Mouse (Mus musculus): Measurements from ENCODE around the gene Ube2g2. TPM values are rescaled to one million over a fixed set of nuclear protein-coding genes. Genes with fewer than 3 reads are reported as not detected.

Ube2g2 gene
- polyA plus RNA-seq, 1 experiment from 2014 or later, result 65.0 TPM

GRCm38 (mm10) chr10:77589117-77589516 lies 33.0 kb upstream of the Ube2g2 start:
- Histone ChIP-seq H3K36me3 (peaks cover 28% of the 10 kb centered on the region), H3K4me2 (replicated peaks) (no peak overlapping the region; the same call in 1 of the 2 replicates), H3K27me3 (replicated peaks) (no peaks in the 10 kb centered on the region), H3K9ac (no peak overlapping the region), H3K4me3 (replicated peaks) (no peak overlapping the region), H3K4me1 (replicated peaks) (peaks cover 38% of the 10 kb centered on the region), H3K9me3 (no peaks in the 10 kb centered on the region), H3K27ac (no peak overlapping the region)
- WGBS, result 81% methylated on average over 7 of the region's 7 CpGs
- ATAC-seq, result no peak

DNA sequence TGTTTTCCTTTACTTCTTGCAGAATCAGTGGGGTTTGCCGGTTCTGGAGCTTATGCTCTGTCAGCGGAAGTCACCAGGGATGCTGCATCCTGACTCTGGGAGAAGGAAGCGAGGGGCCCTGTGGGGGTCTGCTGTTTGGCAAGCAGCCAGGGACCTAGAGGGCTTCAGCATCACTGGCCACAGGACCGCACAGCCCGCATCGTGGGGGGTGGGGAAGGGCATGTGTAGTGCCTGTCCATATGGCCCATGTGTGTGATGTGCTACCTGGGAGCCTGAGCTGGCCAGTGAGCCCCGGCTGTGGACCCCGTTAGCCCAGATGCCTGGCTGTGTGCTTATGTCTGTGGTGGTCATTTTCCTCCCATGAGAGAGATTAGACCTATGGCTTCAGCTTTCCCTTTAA lies 32.3 kb upstream of the Ube2g2 start:
- Histone ChIP-seq H3K9me3 (no peaks in the 10 kb centered on the region), H3K27ac (no peak overlapping the region), H3K4me1 (replicated peaks) (peaks cover 38% of the 10 kb centered on the region), H3K9ac (no peak overlapping the region), H3K4me3 (replicated peaks) (no peak overlapping the region), H3K4me2 (replicated peaks) (no peak overlapping the region; the same call in 1 of the 2 replicates), H3K27me3 (replicated peaks) (no peaks in the 10 kb centered on the region), H3K36me3 (peaks cover 31% of the 10 kb centered on the region)
- WGBS, result 60% methylated on average over 8 of the region's 8 CpGs
- ATAC-seq, result no peak

DNA sequence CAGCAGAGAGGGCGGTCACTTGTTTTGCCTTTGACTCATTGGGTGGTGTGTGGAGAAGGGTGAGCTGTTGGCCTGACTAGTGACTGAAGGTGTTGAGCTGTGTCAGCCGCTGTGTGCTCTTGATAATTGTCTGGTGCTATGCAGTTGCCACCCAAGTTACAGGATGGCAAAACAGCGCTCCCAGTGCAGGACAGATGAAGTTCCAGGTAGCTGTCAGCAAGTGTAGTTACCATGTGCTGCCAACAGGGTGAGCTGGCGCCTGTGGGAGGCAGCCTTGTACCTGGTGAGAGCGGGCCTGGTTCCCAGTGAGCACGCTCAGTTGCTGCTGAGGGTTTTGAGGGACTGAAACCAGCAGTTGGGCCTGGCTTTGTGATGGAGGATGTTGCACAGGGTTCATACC lies 31.3 kb upstream of the Ube2g2 start:
- no peaks in the 10 kb centered on the region for H3K27me3 ChIP-seq (replicated peaks)
- peaks cover 39% of the 10 kb centered on the region for H3K36me3 ChIP-seq
- H3K9ac ChIP-seq, result no peak overlapping the region
- peak; percentile 65 for ATAC-seq
- WGBS, result 45% methylated on average over 6 of the region's 6 CpGs
- H3K27ac ChIP-seq, result no peak overlapping the region; the same call in 1 of the 2 replicates
- peaks cover 34% of the 10 kb centered on the region for H3K4me1 ChIP-seq (replicated peaks)
- H3K9me3 ChIP-seq, result no peaks in the 10 kb centered on the region
- no peak overlapping the region for H3K4me2 ChIP-seq (replicated peaks)
- no peak overlapping the region for H3K4me3 ChIP-seq (replicated peaks)

GRCm38 (mm10) chr10:77591546-77591945 lies 30.5 kb upstream of the Ube2g2 start:
- H3K4me2 ChIP-seq (replicated peaks), result no peak overlapping the region
- H3K27me3 ChIP-seq (replicated peaks), result no peaks in the 10 kb centered on the region
- no peak overlapping the region for H3K27ac ChIP-seq
- H3K9me3 ChIP-seq, result no peaks in the 10 kb centered on the region
- 85% methylated on average over 6 of the region's 6 CpGs for WGBS
- no peak overlapping the region for H3K4me3 ChIP-seq (replicated peaks)
- peaks cover 28% of the 10 kb centered on the region for H3K4me1 ChIP-seq (replicated peaks)
- peaks cover 42% of the 10 kb centered on the region for H3K36me3 ChIP-seq
- no peak overlapping the region for H3K9ac ChIP-seq
- no peak for ATAC-seq

GRCm38 (mm10) chr10:77596060-77596459 lies 26.0 kb upstream of the Ube2g2 start:
- Histone ChIP-seq H3K4me3 (replicated peaks) (no peak overlapping the region), H3K4me1 (replicated peaks) (no peaks in the 10 kb centered on the region), H3K9me3 (no peaks in the 10 kb centered on the region), H3K4me2 (replicated peaks) (no peak overlapping the region), H3K27ac (no peak overlapping the region), H3K36me3 (peaks cover 49% of the 10 kb centered on the region), H3K9ac (no peak overlapping the region), H3K27me3 (replicated peaks) (no peaks in the 10 kb centered on the region)
- WGBS, result 90% methylated on average over 2 of the region's 2 CpGs
- no peak for ATAC-seq

- Histone ChIP-seq H3K27ac (no peak overlapping the region), H3K9ac (no peak overlapping the region), H3K9me3 (no peaks in the 10 kb centered on the region), H3K36me3 (peaks cover 3% of the 10 kb centered on the region; the same call in 1 of the 2 replicates), H3K27me3 (replicated peaks) (no peaks in the 10 kb centered on the region), H3K4me1 (replicated peaks) (0 out of 2 replicates have a peak, but pooled peaks cover 11% of the 10 kb centered on the region), H3K4me3 (replicated peaks) (no peak overlapping the region), H3K4me2 (replicated peaks) (no peak overlapping the region)
- no peak for ATAC-seq
- 66% methylated on average over 4 of the region's 4 CpGs for WGBS
These were observed 19.1 kb upstream of the Ube2g2 start for GRCm38 (mm10) chr10:77603021-77603420.

- Histone ChIP-seq H3K4me3 (replicated peaks) (no peak overlapping the region), H3K4me2 (replicated peaks) (no peak overlapping the region), H3K9me3 (no peaks in the 10 kb centered on the region), H3K27ac (no peak overlapping the region), H3K36me3 (0 out of 2 replicates have a peak, but pooled peaks cover 4% of the 10 kb centered on the region), H3K4me1 (replicated peaks) (0 out of 2 replicates have a peak, but pooled peaks cover 11% of the 10 kb centered on the region), H3K9ac (no peak overlapping the region), H3K27me3 (replicated peaks) (no peaks in the 10 kb centered on the region)
- 85% methylated on average over 6 of the region's 6 CpGs for WGBS
- ATAC-seq, result no peak
These were observed 18.0 kb upstream of the Ube2g2 start for GRCm38 (mm10) chr10:77604111-77604510.

GRCm38 (mm10) chr10:77604958-77605357 lies 17.1 kb upstream of the Ube2g2 start:
- Histone ChIP-seq H3K9ac (no peak overlapping the region), H3K27me3 (replicated peaks) (no peaks in the 10 kb centered on the region), H3K4me1 (replicated peaks) (0 out of 2 replicates have a peak, but pooled peaks cover 11% of the 10 kb centered on the region), H3K36me3 (0 out of 2 replicates have a peak, but pooled peaks cover 4% of the 10 kb centered on the region), H3K27ac (0 out of 2 replicates have a peak overlapping the region, but pooled peaks have one; percentile 32), H3K9me3 (no peaks in the 10 kb centered on the region), H3K4me2 (replicated peaks) (no peak overlapping the region), H3K4me3 (replicated peaks) (no peak overlapping the region)
- WGBS, result 65% methylated on average over 5 of the region's 5 CpGs
- ATAC-seq, result no peak

DNA sequence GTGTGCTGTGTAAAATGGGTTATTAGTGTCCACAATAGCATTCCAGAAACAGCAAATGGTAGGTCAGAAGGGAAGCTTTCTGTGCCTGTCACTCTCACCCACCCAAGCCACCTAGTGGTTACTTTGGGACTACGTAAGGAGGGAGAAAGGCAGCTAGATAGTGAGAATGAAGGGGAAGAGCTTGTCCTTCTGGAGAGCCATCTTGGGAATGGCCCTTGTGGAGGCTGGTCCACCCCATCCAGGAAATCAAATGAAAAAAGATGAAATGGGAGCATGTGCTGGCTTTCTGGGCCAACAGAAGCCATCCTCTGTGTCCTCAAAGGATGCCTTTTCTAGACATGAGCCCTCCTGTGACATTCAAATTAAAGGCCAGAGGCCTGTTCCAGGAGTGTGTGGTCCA lies 16.7 kb upstream of the Ube2g2 start:
- peak; percentile 22 for ATAC-seq
- H3K4me3 ChIP-seq (replicated peaks), result peak overlapping the region; percentile 70
- 0 out of 2 replicates have a peak, but pooled peaks cover 6% of the 10 kb centered on the region for H3K36me3 ChIP-seq
- H3K4me2 ChIP-seq (replicated peaks), result peak overlapping the region; percentile 74
- no peaks in the 10 kb centered on the region for H3K9me3 ChIP-seq
- H3K4me1 ChIP-seq (replicated peaks), result 0 out of 2 replicates have a peak, but pooled peaks cover 11% of the 10 kb centered on the region
- H3K27ac ChIP-seq, result peak overlapping the region; percentile 96
- H3K9ac ChIP-seq, result no peak overlapping the region
- 29% methylated on average over 1 of the region's 1 CpGs for WGBS
- no peaks in the 10 kb centered on the region for H3K27me3 ChIP-seq (replicated peaks)

DNA sequence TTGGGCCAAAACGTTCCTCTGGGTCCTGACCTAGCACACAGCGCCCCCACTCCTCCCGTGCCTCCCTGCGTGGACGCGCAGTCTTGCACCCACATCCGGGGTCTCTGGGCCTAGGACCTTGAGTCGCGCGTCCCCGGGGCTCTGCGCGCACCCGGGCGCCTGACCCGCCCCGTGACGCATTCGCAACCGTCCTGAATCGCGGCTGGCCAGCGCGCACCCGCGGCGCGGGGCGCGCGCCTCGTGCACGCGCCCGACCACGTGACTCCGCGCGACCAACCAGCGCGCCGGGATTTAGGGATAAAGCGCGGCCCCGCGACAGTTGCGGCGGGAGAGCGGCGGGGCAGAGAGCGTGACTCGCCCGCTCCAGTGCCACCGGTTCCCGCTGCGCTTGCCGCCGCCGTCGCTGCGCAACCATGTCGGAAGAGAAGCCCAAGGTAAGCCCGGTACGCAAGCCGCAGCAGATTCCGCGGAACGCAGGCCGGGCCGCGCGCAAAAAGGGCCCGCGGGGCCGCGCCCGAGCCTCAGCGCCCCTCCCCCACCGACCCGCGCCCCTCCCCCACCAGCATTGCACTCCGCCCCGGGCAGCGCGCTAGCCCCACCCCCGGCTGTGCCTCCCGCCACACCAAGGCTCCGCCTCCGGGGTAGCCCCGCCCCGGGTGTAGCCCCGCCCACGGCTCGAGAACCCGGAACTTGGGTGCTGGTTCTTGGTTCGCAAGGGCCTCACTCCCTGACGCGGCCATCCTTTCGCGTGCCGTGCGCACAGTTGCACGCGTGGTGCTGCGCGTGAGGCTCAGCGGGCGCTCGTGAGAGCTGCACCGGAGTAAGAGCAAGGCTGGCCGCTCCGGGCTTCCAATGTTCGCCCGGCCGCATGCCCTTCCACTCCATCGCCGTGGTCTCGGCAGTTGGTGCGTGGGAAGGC lies 15.9 kb upstream of the Ube2g2 start, which contains the start of the genes Sumo3 and Gm49325:
Sumo3 (plus strand) TSS at position 190 of the 919 bp plus-strand sequence.
Gm49325 (plus strand) TSS at position 290 of the 919 bp plus-strand sequence.
- peaks cover 14% of the 10 kb centered on the region; the same call in 1 of the 2 replicates for H3K36me3 ChIP-seq
- no peaks in the 10 kb centered on the region for H3K27me3 ChIP-seq (replicated peaks)
- no peaks in the 10 kb centered on the region for H3K9me3 ChIP-seq
- peak within 1 kb of the TSS; percentile 74 for H3K4me2 ChIP-seq (replicated peaks)
- H3K4me1 ChIP-seq (replicated peaks), result 0 out of 2 replicates have a peak, but pooled peaks cover 11% of the 10 kb centered on the region
- under 1% methylated on average over 104 of the region's 119 CpGs for WGBS
- peak within 1 kb of the TSS; percentile 70 for H3K4me3 ChIP-seq (replicated peaks)
- ATAC-seq, result peak; percentile 94
- peak within 1 kb of the TSS; percentile 96 for H3K27ac ChIP-seq
- peak within 1 kb of the TSS; percentile 79 for H3K9ac ChIP-seq

DNA sequence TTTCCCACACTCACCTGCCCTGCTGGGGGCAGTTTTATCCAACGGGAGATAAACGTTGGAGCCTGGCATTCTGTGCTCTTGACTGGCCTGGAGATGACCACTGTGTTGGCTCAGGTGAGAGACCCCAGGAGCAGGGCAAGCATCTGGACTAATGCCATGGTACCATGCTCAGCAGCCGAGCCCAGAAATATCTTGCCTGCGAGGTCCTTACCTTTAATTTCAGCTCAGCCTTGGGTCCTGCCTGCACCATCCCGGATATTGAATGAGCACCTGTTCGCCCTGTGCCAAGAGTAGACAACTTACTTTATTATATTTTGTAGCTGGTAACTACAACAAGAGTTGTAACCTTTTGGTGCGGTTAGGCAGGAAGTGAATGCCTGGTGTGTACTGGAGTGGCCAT lies 15.2 kb upstream of the Ube2g2 start:
- Histone ChIP-seq H3K9me3 (no peaks in the 10 kb centered on the region), H3K4me3 (replicated peaks) (peak overlapping the region; percentile 70), H3K4me1 (replicated peaks) (0 out of 2 replicates have a peak, but pooled peaks cover 11% of the 10 kb centered on the region), H3K9ac (peak overlapping the region; percentile 79), H3K27ac (peak overlapping the region; percentile 96), H3K27me3 (replicated peaks) (no peaks in the 10 kb centered on the region), H3K36me3 (peaks cover 20% of the 10 kb centered on the region), H3K4me2 (replicated peaks) (peak overlapping the region; percentile 74)
- ATAC-seq, result peak; percentile 41
- 29% methylated on average over 7 of the region's 7 CpGs for WGBS

DNA sequence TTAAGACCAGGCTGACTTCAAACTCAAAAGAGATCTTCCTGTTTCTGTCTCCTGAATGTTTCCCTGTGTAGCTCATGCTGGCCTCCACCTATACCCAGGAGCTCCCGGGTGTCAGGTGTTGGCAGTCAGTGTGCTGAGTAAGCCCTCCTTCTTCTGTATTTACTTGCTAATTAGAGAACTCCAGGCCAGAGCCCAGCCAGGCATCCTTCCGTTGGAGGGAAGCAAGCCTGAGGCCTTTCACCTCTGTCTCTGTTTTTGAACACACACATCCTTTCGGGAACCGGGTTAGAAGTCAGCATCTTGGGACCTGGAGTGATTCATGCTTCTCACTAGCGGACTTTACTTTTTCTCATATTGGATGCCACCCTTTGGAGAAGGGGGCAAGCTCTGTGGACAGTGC lies 14.6 kb upstream of the Ube2g2 start:
- ATAC-seq, result no peak
- 68% methylated on average over 5 of the region's 5 CpGs for WGBS
- H3K36me3 ChIP-seq, result peaks cover 22% of the 10 kb centered on the region
- H3K27ac ChIP-seq, result 0 out of 2 replicates have a peak overlapping the region, but pooled peaks have one; percentile 8
- no peak overlapping the region; the same call in 1 of the 2 replicates for H3K9ac ChIP-seq
- H3K27me3 ChIP-seq (replicated peaks), result no peaks in the 10 kb centered on the region
- H3K4me2 ChIP-seq (replicated peaks), result peak overlapping the region; percentile 74
- peak overlapping the region; percentile 70 for H3K4me3 ChIP-seq (replicated peaks)
- H3K9me3 ChIP-seq, result no peaks in the 10 kb centered on the region
- H3K4me1 ChIP-seq (replicated peaks), result 0 out of 2 replicates have a peak, but pooled peaks cover 11% of the 10 kb centered on the region

Data from intestine, embryonic 15.5 days (tissue).